Mouse (Mus musculus) liver, adult 2 months (tissue): ENCODE results near the gene Ppp6c. TPM values are rescaled to one million over a fixed set of nuclear protein-coding genes. Genes with fewer than 3 reads are reported as not detected.
"Not testable (repeated sequence)": the region's sequence is repeated elsewhere in the genome, so short reads cannot be mapped to it uniquely, and the experiment has no call there.

Source experiments
- DNase-seq: peaks from one replicate; pipeline ENCODE4 v3.0.0-alpha.2; 2011; ENCODE audit warnings: low read depth, low spot score; ENCODE audit errors: extremely low read depth
- H3K27ac ChIP-seq: fragments of 200-500 bp; replicated peaks from 2 replicates; pipeline ENCODE4 v1.5.1; 2012; ENCODE audit warnings: low read depth, mild to moderate bottlenecking, control low read depth, inconsistent platforms, low read length; ENCODE audit not compliant: insufficient read depth
- H3K27me3 ChIP-seq: fragments of 200-500 bp; 2 replicates; pipeline ENCODE4 v1.6.1; 2012; ENCODE audit warnings: mild to moderate bottlenecking, moderate library complexity, low read length, inconsistent platforms; ENCODE audit not compliant: control insufficient read depth, insufficient read depth
- H3K36me3 ChIP-seq: fragments of 200-500 bp; 2 replicates; pipeline ENCODE4 v1.6.1; 2012; ENCODE audit warnings: low read length, inconsistent platforms; ENCODE audit not compliant: control insufficient read depth, insufficient read depth
- H3K4me1 ChIP-seq: fragments of 200-500 bp; 2 replicates; pipeline ENCODE4 v1.6.1; 2011; ENCODE audit warnings: low read length; ENCODE audit not compliant: control insufficient read depth, insufficient read depth
- H3K4me3 ChIP-seq: fragments of 200-500 bp; 2 replicates; pipeline ENCODE4 v1.5.1; 2011; ENCODE audit warnings: low read depth, mild to moderate bottlenecking, control low read depth, low read length, moderate library complexity; ENCODE audit not compliant: insufficient read depth
- H3K79me2 ChIP-seq: fragments of 200-500 bp; 2 replicates; pipeline ENCODE4 v1.6.1; 2012; ENCODE audit warnings: inconsistent platforms, mild to moderate bottlenecking, low read length, moderate library complexity; ENCODE audit not compliant: control insufficient read depth, insufficient read depth
- H3K9ac ChIP-seq: fragments of 200-500 bp; 2 replicates; pipeline ENCODE4 v1.6.1; 2012; ENCODE audit warnings: low read depth, mild to moderate bottlenecking, control low read depth, inconsistent platforms, low read length
- CTCF ChIP-seq: fragments of 200-500 bp; IDR thresholded peaks from 2 replicates; pipeline ENCODE4 v1.5.1; 2011; ENCODE audit warnings: low read depth, low read length, control low read depth
- POLR2A ChIP-seq: fragments of 200-500 bp; IDR thresholded peaks from 2 replicates; pipeline ENCODE4 v1.6.1; 2011; ENCODE audit warnings: low read length, control low read depth; ENCODE audit not compliant: insufficient read depth; ENCODE audit errors: extremely low read depth
- WGBS: fragments of 180-500 bp; shearing (Covaris S2); methylation state at CpG from one replicate; pipeline ENCODE4 v1.1.7; 2018; 5-methylcytosine and 5-hydroxymethylcytosine counted together
- polyA plus RNA-seq: library from polyadenylated mRNA; depleted of rRNA; stranded (reverse); fragments of >200 nt; gene quantifications from 2 replicates; pipeline ENCODE4 v1.2.3, GENCODE M21; 2012; rRNA removed
- total RNA-seq: library from RNA; depleted of rRNA; stranded (reverse); fragments of >200 nt; gene quantifications from 2 replicates; pipeline ENCODE4 v1.2.3, GENCODE M21; 2014; rRNA removed

Ppp6c gene
- total RNA-seq (22.4 and 27.1 TPM in 2 replicates), polyA plus RNA-seq (16.3 and 20.9 TPM in 2 replicates)

- Histone ChIP-seq H3K9ac (peak within 1 kb of the TSS; percentile 90), H3K27ac (peak within 1 kb of the TSS; percentile 95), H3K79me2 (peaks cover 18% of the 10 kb centered on the region; the same call in 1 of the 2 replicates), H3K4me3 (peak within 1 kb of the TSS; percentile 92), H3K4me1 (peaks cover 6% of the 10 kb centered on the region), H3K27me3 (no peaks in the 10 kb centered on the region), H3K36me3 (no peaks in the 10 kb centered on the region)
- WGBS: under 1% methylated on average over 56 of the region's 56 CpGs
- no peak for TF ChIP-seq CTCF
- peak; percentile 82 for TF ChIP-seq POLR2A
- peak; percentile 98 for DNase-seq
Measured at GRCm38 (mm10) chr2:39226019-39226640, at the start of gene Ppp6c. Ppp6c (minus strand) TSS chr2:39226451.

- Histone ChIP-seq H3K9ac (no peak overlapping the region), H3K27ac (no peak overlapping the region), H3K4me1 (no peaks in the 10 kb centered on the region), H3K27me3 (no peaks in the 10 kb centered on the region), H3K36me3 (no peaks in the 10 kb centered on the region), H3K79me2 (no peaks in the 10 kb centered on the region), H3K4me3 (no peak overlapping the region)
- TF ChIP-seq POLR2A (no peak), CTCF (peak; percentile 54)
- 49% methylated on average over 3 of the region's 3 CpGs for WGBS
- DNase-seq: peak; percentile 32
Measured at GRCm38 (mm10) chr2:39268357-39268756, 42.1 kb upstream of the Ppp6c start.

- H3K27ac ChIP-seq, H3K9ac ChIP-seq, H3K79me2 ChIP-seq, H3K36me3 ChIP-seq, H3K4me1 ChIP-seq, H3K4me3 ChIP-seq, DNase-seq, H3K27me3 ChIP-seq: not testable (repeated sequence)
- 94% methylated on average over 11 of the region's 11 CpGs for WGBS
Measured at GRCm38 (mm10) chr2:39252275-39252674, 26.0 kb upstream of the Ppp6c start.

- not testable (repeated sequence) for DNase-seq, H3K79me2 ChIP-seq
Measured at GRCm38 (mm10) chr2:39246862-39247261, 20.6 kb upstream of the Ppp6c start.

GRCm38 (mm10) chr2:39226731-39227130 is 480 bp upstream of the Ppp6c start:
- H3K27ac ChIP-seq: no peak overlapping the region
- no peaks in the 10 kb centered on the region for H3K27me3 ChIP-seq
- no peak overlapping the region for H3K9ac ChIP-seq
- no peaks in the 10 kb centered on the region for H3K36me3 ChIP-seq
- no peak for DNase-seq
- WGBS: 32% methylated on average over 3 of the region's 3 CpGs
- peak overlapping the region; percentile 16; the same call in 1 of the 2 replicates for H3K4me3 ChIP-seq
- TF ChIP-seq CTCF (no peak), POLR2A (no peak)
- H3K4me1 ChIP-seq: peaks cover 6% of the 10 kb centered on the region
- H3K79me2 ChIP-seq: peaks cover 18% of the 10 kb centered on the region; the same call in 1 of the 2 replicates

More at GRCm38 (mm10) chr2:39246862-39247261, 20.6 kb upstream of the Ppp6c start:
- not testable (repeated sequence) for H3K27me3 ChIP-seq, H3K4me1 ChIP-seq, H3K4me3 ChIP-seq, H3K27ac ChIP-seq, H3K9ac ChIP-seq, H3K36me3 ChIP-seq
- 72% methylated on average over 10 of the region's 11 CpGs for WGBS

GRCm38 (mm10) chr2:39225331-39226018 is 776 bp downstream of the Ppp6c start:
- peak overlapping the region; percentile 92 for H3K4me3 ChIP-seq
- not testable (repeated sequence) for DNase-seq, H3K27me3 ChIP-seq, H3K36me3 ChIP-seq, H3K4me1 ChIP-seq
- H3K9ac ChIP-seq: peak overlapping the region; percentile 90
- 2% methylated on average over 36 of the region's 36 CpGs for WGBS
- H3K79me2 ChIP-seq: peaks cover 18% of the 10 kb centered on the region; the same call in 1 of the 2 replicates
- peak overlapping the region; percentile 95 for H3K27ac ChIP-seq
